Mouse (Mus musculus) lung, adult 2 months (tissue): ENCODE measurements around the gene Cdyl2.
A peak's percentile ranks its signal among the peaks of the same experiment; 100 is the strongest.

Experiments used
- CTCF ChIP-seq: fragments of 200-500 bp; IDR thresholded peaks from 2 replicates; pipeline ENCODE4 v1.5.1; 2011; ENCODE audit warnings: mild to moderate bottlenecking, low read length, control low read depth; ENCODE audit not compliant: insufficient read depth
- POLR2A ChIP-seq: fragments of 200-500 bp; IDR thresholded peaks from 2 replicates; pipeline ENCODE4 v1.6.1; 2011; ENCODE audit warnings: low read depth, mild to moderate bottlenecking, control low read depth, low read length, borderline replicate concordance; ENCODE audit errors: extremely low read depth

GRCm38 (mm10) chr8:116755557-116755956 is 22.8 kb upstream of the Cdyl2 start:
- TF ChIP-seq POLR2A (no peak), CTCF (peak; percentile 95)
